Mouse (Mus musculus): ENCODE measurements around the gene Dcdc2b.

- TF ChIP-seq CTCF (IDR thresholded peaks at IDR 0.05; ENCODE audit: low read depth, low read length) (no peak), POLR2A (IDR thresholded peaks at IDR 0.05; ENCODE audit: borderline replicate concordance, low read depth, low read length) (no peak)
Observed at GRCm38 (mm10) chr4:129565139-129565538, 48.9 kb downstream of the Dcdc2b start.

Measured in bone marrow macrophage, adult 2 months (primary cell).